Mouse (Mus musculus) Patski (cell line): ENCODE results near the gene Ccl25. TPM values are rescaled to one million over a fixed set of nuclear protein-coding genes. Genes with fewer than 3 reads are reported as not detected.
"Not testable (repeated sequence)": the region's sequence is repeated elsewhere in the genome, so short reads cannot be mapped to it uniquely, and the experiment has no call there.

ENCODE experiments used
- ATAC-seq: fragments of 100-300 bp; one replicate; pipeline ENCODE4 v1.8.0; 2021
- CTCF ChIA-PET: fragments of 350-600 bp; sonication (Branson Sonifier 250); formaldehyde crosslinking; loops from one replicate; lab custom pipeline; 2022; ENCODE audit warnings: inconsistent platforms; lab: Charles Lee
- POLR2A ChIA-PET: fragments of 350-600 bp; sonication (Branson Sonifier 250); formaldehyde crosslinking; loops from one replicate; lab custom pipeline; 2022; ENCODE audit warnings: antibody characterized with exemption, inconsistent platforms; lab: Charles Lee
- DNase-seq: peaks from one replicate; pipeline ENCODE4 v3.0.0-alpha.2; 2011; ENCODE audit warnings: low read depth, low spot score
- H3K27me3 ChIP-seq: fragments of 371-371 bp; one replicate; pipeline ENCODE4 v1.5.1; 2021
- CTCF ChIP-seq: fragments of 100-300 bp; IDR thresholded peaks from one replicate; pipeline ENCODE4 v1.5.1; 2021
- in situ Hi-C: fragments of 300-500 bp; cut with MboI; formaldehyde crosslinking; loops from 3 replicates; pipeline ENCODE4 v1.11.1; 2018; ENCODE audit warnings: low pct_unique_long_range_greater_than_20kb, mixed read lengths
- polyA plus RNA-seq: library from polyadenylated mRNA; unstranded; gene quantifications from one replicate; pipeline ENCODE4 v1.2.3, GENCODE M21; 2021

The Ccl25 gene
- polyA plus RNA-seq, 1 experiment from 2014 or later, result 5.6 TPM

GRCm38 (mm10) chr8:4329000-4329399, 4.0 kb downstream of the Ccl25 start:
- ChIA-PET POLR2A (no interaction called here), CTCF (interaction anchor here (1.6 kb wide), 1 partner anchor 11 kb away, joined by 3 read pairs; no protein-coding TSS in a partner anchor)
- ATAC-seq, result no peak
- TF ChIP-seq CTCF, result no peak
- no peaks in the 10 kb centered on the region for H3K27me3 ChIP-seq
- in situ Hi-C loops, result no loop called here
- DNase-seq, result no peak

GRCm38 (mm10) chr8:4333966-4334365, 9.0 kb downstream of the Ccl25 start:
- TF ChIP-seq CTCF, result no peak
- ATAC-seq, result no peak
- no peaks in the 10 kb centered on the region for H3K27me3 ChIP-seq
- no peak for DNase-seq
- CTCF ChIA-PET, result no interaction called here
- in situ Hi-C loops, result no loop called here
- POLR2A ChIA-PET, result no interaction called here

GRCm38 (mm10) chr8:4335678-4336077, 10.7 kb downstream of the Ccl25 start:
- ATAC-seq (no peak), DNase-seq (no peak)
- in situ Hi-C loops, result no loop called here
- ChIA-PET POLR2A (interaction anchor here (1.1 kb wide), 1 partner anchor 15 kb away, joined by 3 read pairs; no protein-coding TSS in a partner anchor), CTCF (interaction anchor here (0.7 to 1.5 kb wide), 5 partner anchors 8 to 196 kb away, joined by 3 to 6 read pairs (median 4); no protein-coding TSS in a partner anchor)
- no peaks in the 10 kb centered on the region for H3K27me3 ChIP-seq
- no peak for TF ChIP-seq CTCF

GRCm38 (mm10) chr8:4340207-4340606, 15.2 kb downstream of the Ccl25 start:
- TF ChIP-seq CTCF, result no peak
- CTCF ChIA-PET, result interaction anchor here (1.2 to 1.5 kb wide), 2 partner anchors 10 to 13 kb away, joined by 3 to 8 read pairs; no protein-coding TSS in a partner anchor
- DNase-seq (no peak), ATAC-seq (no peak)
- H3K27me3 ChIP-seq, result no peaks in the 10 kb centered on the region
- in situ Hi-C loops, result no loop called here
- POLR2A ChIA-PET, result interaction anchor here (1.3 kb wide), 1 partner anchor 16 kb away, joined by 4 read pairs; no protein-coding TSS in a partner anchor

GRCm38 (mm10) chr8:4347661-4348060, 22.7 kb downstream of the Ccl25 start:
- DNase-seq (no peak), ATAC-seq (no peak)
- no peak for TF ChIP-seq CTCF
- no peaks in the 10 kb centered on the region for H3K27me3 ChIP-seq
- ChIA-PET CTCF (no interaction called here), POLR2A (no interaction called here)
- in situ Hi-C loops, result no loop called here

- DNase-seq, result no peak
- ChIA-PET POLR2A (interaction anchor here (0.7 kb wide), 1 partner anchor 179 kb away, joined by 3 read pairs; no protein-coding TSS in a partner anchor), CTCF (no interaction called here)
- H3K27me3 ChIP-seq, result no peaks in the 10 kb centered on the region
- in situ Hi-C loops, result no loop called here
- no peak for TF ChIP-seq CTCF
- ATAC-seq, result no peak
These were observed 23.3 kb downstream of the Ccl25 start for GRCm38 (mm10) chr8:4348275-4348674.

GRCm38 (mm10) chr8:4349335-4349734, 24.3 kb downstream of the Ccl25 start:
- DNase-seq, result no peak
- TF ChIP-seq CTCF, result no peak
- no peaks in the 10 kb centered on the region for H3K27me3 ChIP-seq
- ATAC-seq, result no peak
- in situ Hi-C loops, result no loop called here
- POLR2A ChIA-PET, result no interaction called here
- CTCF ChIA-PET, result interaction anchor here (0.6 to 0.9 kb wide), 2 partner anchors 45 to 165 kb away, joined by 3 read pairs; no protein-coding TSS in a partner anchor

GRCm38 (mm10) chr8:4350618-4351017, 25.6 kb downstream of the Ccl25 start:
- in situ Hi-C loops, result loop anchor here (5.0 to 25.0 kb wide), 2 partner anchors 52 to 638 kb away; partner anchors contain the start of gene Clec4g
- ChIA-PET CTCF (interaction anchor here (1.2 kb wide), 1 partner anchor 211 kb away, joined by 3 read pairs; no protein-coding TSS in a partner anchor), POLR2A (interaction anchor here (0.7 to 0.8 kb wide), 2 partner anchors 15 to 77 kb away, joined by 3 read pairs; no protein-coding TSS in a partner anchor)
- no peak for TF ChIP-seq CTCF
- ATAC-seq (no peak), DNase-seq (no peak)
- H3K27me3 ChIP-seq, result no peaks in the 10 kb centered on the region

- CTCF ChIA-PET, result interaction anchor here (0.7 kb wide), 1 partner anchor 18 kb away, joined by 3 read pairs; no protein-coding TSS in a partner anchor
- POLR2A ChIA-PET, result interaction anchor here (1.2 kb wide), 1 partner anchor 11 kb away, joined by 3 read pairs; no protein-coding TSS in a partner anchor
- DNase-seq, H3K27me3 ChIP-seq, ATAC-seq: not testable (repeated sequence)
- in situ Hi-C loops, result loop anchor here (5.0 to 25.0 kb wide), 2 partner anchors 50 to 640 kb away; partner anchors contain the start of gene Clec4g
These were observed 27.6 kb downstream of the Ccl25 start for GRCm38 (mm10) chr8:4352562-4352961.

GRCm38 (mm10) chr8:4353741-4354140, 28.7 kb downstream of the Ccl25 start:
- DNase-seq, result no peak
- no peak for TF ChIP-seq CTCF
- H3K27me3 ChIP-seq, result no peaks in the 10 kb centered on the region
- in situ Hi-C loops, result loop anchor here (5.0 to 25.0 kb wide), 2 partner anchors 49 to 641 kb away; partner anchors contain the start of gene Clec4g
- POLR2A ChIA-PET, result interaction anchor here (0.6 to 1.2 kb wide), 2 partner anchors 12 to 319 kb away, joined by 3 read pairs; no protein-coding TSS in a partner anchor
- ATAC-seq, result no peak
- CTCF ChIA-PET, result interaction anchor here (1.4 kb wide), 1 partner anchor 10 kb away, joined by 3 read pairs; no protein-coding TSS in a partner anchor

- POLR2A ChIA-PET, result no interaction called here
- no peaks in the 10 kb centered on the region for H3K27me3 ChIP-seq
- DNase-seq (no peak), ATAC-seq (no peak)
- in situ Hi-C loops, result loop anchor here (5.0 to 25.0 kb wide), 2 partner anchors 48 to 642 kb away; partner anchors contain the start of gene Clec4g
- TF ChIP-seq CTCF, result no peak
- CTCF ChIA-PET, result interaction anchor here (1.4 kb wide), 1 partner anchor 11 kb away, joined by 3 read pairs; no protein-coding TSS in a partner anchor
These were observed 29.5 kb downstream of the Ccl25 start for GRCm38 (mm10) chr8:4354516-4354915.
